Mouse (Mus musculus): ENCODE results near the gene Map2k7. TPM values are rescaled to one million over a fixed set of nuclear protein-coding genes. Genes with fewer than 3 reads are reported as not detected.

Map2k7 gene
- total and polyA plus RNA-seq, 3 experiments: 25.8 to 115 TPM; not detected in 1

- no peaks in the 10 kb centered on the region for H3K9me3 ChIP-seq (replicated peaks; ENCODE audit: insufficient read depth, low read length)
- no peak overlapping the region for H3K9ac ChIP-seq (ENCODE audit: control insufficient read depth, low read depth, low read length, poor library complexity, severe bottlenecking)
- H3K36me3 ChIP-seq (ENCODE audit: control insufficient read depth in 1 of 2, insufficient read depth in 2 of 2, low read length in 2 of 2): peaks cover 3 to 7% of the 10 kb centered on the region in 2 experiments
- no peak overlapping the region for H3K4me3 ChIP-seq (ENCODE audit: control insufficient read depth in 1 of 2, insufficient read depth in 1 of 2, low read depth in 2 of 2, low read length in 2 of 2)
- no peaks in the 10 kb centered on the region for H3K27me3 ChIP-seq (ENCODE audit: control insufficient read depth in 1 of 2, insufficient read depth in 2 of 2, low read length in 2 of 2)
- no peak overlapping the region for H3K27ac ChIP-seq (ENCODE audit: control insufficient read depth, low read depth, low read length)
- no peak for DNase-seq (ENCODE audit: low read depth, low spot score)
- H3K4me1 ChIP-seq (ENCODE audit: control insufficient read depth in 1 of 2, insufficient read depth in 2 of 2, low read length in 2 of 2): peaks cover 0 to 11% of the 10 kb centered on the region in 2 experiments; a peak in 2 of 4 replicates
- H3K79me2 ChIP-seq (ENCODE audit: control insufficient read depth, insufficient read depth, low read length, poor library complexity): peaks cover 1% of the 10 kb centered on the region
- TF ChIP-seq TCF12 (IDR thresholded peaks at IDR 0.05; ENCODE audit: low read depth, low read length): no peak
- TF ChIP-seq ZMIZ1 (IDR thresholded peaks at IDR 0.05; ENCODE audit: low read depth, low read length): no peak
- TF ChIP-seq USF1 (IDR thresholded peaks at IDR 0.05; ENCODE audit: low read depth, low read length): no peak
- no peak for TF ChIP-seq RCOR1 (IDR thresholded peaks at IDR 0.05; ENCODE audit: low read depth, low read length)
- no peak for TF ChIP-seq POLR2AphosphoS2 (IDR thresholded peaks at IDR 0.05; ENCODE audit: low read length)
- no peak for TF ChIP-seq TBP (IDR thresholded peaks at IDR 0.05; ENCODE audit: low read depth, low read length)
- no peak for TF ChIP-seq ETS1 (IDR thresholded peaks at IDR 0.05; ENCODE audit: low read depth, low read length)
- no peak for TF ChIP-seq E2F4 (IDR thresholded peaks at IDR 0.05; ENCODE audit: borderline replicate concordance, low read depth, low read length)
- no peak for TF ChIP-seq SIN3A (IDR thresholded peaks at IDR 0.05; ENCODE audit: low read length)
- no peak for TF ChIP-seq MAX (IDR thresholded peaks at IDR 0.05; ENCODE audit: low read length)
- TF ChIP-seq RAD21 (IDR thresholded peaks at IDR 0.05; ENCODE audit: low read depth, low read length): no peak
- TF ChIP-seq MYB (IDR thresholded peaks at IDR 0.05; ENCODE audit: low read depth, low read length): no peak
- TF ChIP-seq NELFE (IDR thresholded peaks at IDR 0.05; ENCODE audit: low read depth, low read length): no peak
- TF ChIP-seq NRF1 (IDR thresholded peaks at IDR 0.05; ENCODE audit: insufficient read depth, low read depth, low read length, poor library complexity, severe bottlenecking): no peak
- TF ChIP-seq BHLHE40 (IDR thresholded peaks at IDR 0.05; ENCODE audit: borderline replicate concordance, low read depth, low read length): no peak
- no peak for TF ChIP-seq MYC (IDR thresholded peaks at IDR 0.05; ENCODE audit: low read depth, low read length)
- TF ChIP-seq EP300 (IDR thresholded peaks at IDR 0.05; ENCODE audit: low read depth in 1 of 2, low read length in 2 of 2): no peak
- no peak for TF ChIP-seq ZNF384 (IDR thresholded peaks at IDR 0.05; ENCODE audit: low read depth, low read length)
- no peak for TF ChIP-seq GATA1 (IDR thresholded peaks at IDR 0.05; ENCODE audit: low read depth, low read length)
Observed at GRCm38 (mm10) chr8:4257350-4257749, 18.8 kb downstream of the Map2k7 start.

- peaks cover 0 to 11% of the 10 kb centered on the region in 2 experiments; a peak in 2 of 4 replicates for H3K4me1 ChIP-seq (ENCODE audit: control insufficient read depth in 1 of 2, insufficient read depth in 2 of 2, low read length in 2 of 2)
- TF ChIP-seq ZNF384 (IDR thresholded peaks at IDR 0.05; ENCODE audit: low read depth, low read length): no peak
- peak; percentile 14; the same call in 1 of the 2 replicates for TF ChIP-seq SIN3A (IDR thresholded peaks at IDR 0.05; ENCODE audit: low read length)
- TF ChIP-seq SMC3 (IDR thresholded peaks at IDR 0.05; ENCODE audit: low read depth, low read length): peak; percentile 70
- TF ChIP-seq ZC3H11A (IDR thresholded peaks at IDR 0.05; ENCODE audit: low read depth, low read length): peak; percentile 21
- TF ChIP-seq CTCF (IDR thresholded peaks at IDR 0.05 in 2 of 3, conservative IDR thresholded peaks at IDR 0.05 in 1 of 3; ENCODE audit: control insufficient read depth in 1 of 3, insufficient read depth in 1 of 3, low read depth in 2 of 3, low read length in 3 of 3, poor library complexity in 1 of 3, severe bottlenecking in 1 of 3): peak; percentile 63 to 88 (median 70); a peak in 5 of 6 replicates
- peak; percentile 45 for TF ChIP-seq RAD21 (IDR thresholded peaks at IDR 0.05; ENCODE audit: low read depth, low read length)
- TF ChIP-seq E2F4 (IDR thresholded peaks at IDR 0.05; ENCODE audit: borderline replicate concordance, low read depth, low read length): no peak
- no peak for TF ChIP-seq HCFC1 (IDR thresholded peaks at IDR 0.05; ENCODE audit: low read depth, low read length)
- no peaks in the 10 kb centered on the region; the same call in 1 of the 2 replicates for H3K79me2 ChIP-seq (ENCODE audit: control insufficient read depth, insufficient read depth, low read length, poor library complexity)
Observed at GRCm38 (mm10) chr8:4258233-4258632, 19.7 kb downstream of the Map2k7 start.

More at GRCm38 (mm10) chr8:4258233-4258632, 19.7 kb downstream of the Map2k7 start:
- Histone ChIP-seq H3K36me3 (ENCODE audit: control insufficient read depth in 1 of 2, insufficient read depth in 2 of 2, low read length in 2 of 2) (peaks cover 3 to 7% of the 10 kb centered on the region in 2 experiments), H3K9me3 (replicated peaks; ENCODE audit: insufficient read depth, low read length) (no peaks in the 10 kb centered on the region), H3K9ac (ENCODE audit: control insufficient read depth, low read depth, low read length, poor library complexity, severe bottlenecking) (peak overlapping the region; percentile 54; the same call in 1 of the 2 replicates), H3K27ac (ENCODE audit: control insufficient read depth, low read depth, low read length) (no peak overlapping the region), H3K27me3 (ENCODE audit: control insufficient read depth in 1 of 2, insufficient read depth in 2 of 2, low read length in 2 of 2) (no peaks in the 10 kb centered on the region), H3K4me3 (ENCODE audit: control insufficient read depth in 1 of 2, insufficient read depth in 1 of 2, low read depth in 2 of 2, low read length in 2 of 2) (peak overlapping the region; percentile 41 to 50; a peak in 3 of 4 replicates)
- peak; percentile 68 for DNase-seq (ENCODE audit: low read depth, low spot score)
